Mouse (Mus musculus) limb, embryonic 13.5 days (tissue): ENCODE data around the gene Poc1b. TPM values are rescaled to one million over a fixed set of nuclear protein-coding genes. Genes with fewer than 3 reads are reported as not detected.

Source experiments
- ATAC-seq: fragments of 200-750 bp; cut with Nextera tagmentation; 2 replicates; pipeline ENCODE4 v1.8.0; 2017; ENCODE audit warnings: low read depth, moderate number of reproducible peaks, moderate TSS enrichment; ENCODE audit not compliant: low FRiP score
- H3K27ac ChIP-seq: fragments of 300-500 bp; sonication (generic); 2 replicates; pipeline ENCODE4 v1.5.1; 2015; ENCODE audit warnings: inconsistent platforms, mild to moderate bottlenecking, moderate library complexity
- H3K27me3 ChIP-seq: fragments of 300-500 bp; sonication (generic); 2 replicates; pipeline ENCODE4 v1.6.1; 2015; ENCODE audit warnings: mild to moderate bottlenecking, inconsistent platforms
- H3K36me3 ChIP-seq: fragments of 300-500 bp; sonication (generic); 2 replicates; pipeline ENCODE4 v1.6.1; 2015; ENCODE audit warnings: inconsistent platforms, mild to moderate bottlenecking, moderate library complexity
- H3K4me1 ChIP-seq: fragments of 300-500 bp; sonication (generic); 2 replicates; pipeline ENCODE4 v1.6.1; 2015; ENCODE audit warnings: inconsistent platforms
- H3K4me2 ChIP-seq: fragments of 300-500 bp; sonication (generic); replicated peaks from 2 replicates; pipeline ENCODE4 v1.6.1; 2015; ENCODE audit warnings: inconsistent platforms, mild to moderate bottlenecking, moderate library complexity
- H3K4me3 ChIP-seq: fragments of 300-500 bp; sonication (generic); 2 replicates; pipeline ENCODE4 v1.5.1; 2015; ENCODE audit warnings: moderate library complexity, mild to moderate bottlenecking, inconsistent platforms
- H3K9ac ChIP-seq: fragments of 300-500 bp; sonication (generic); 2 replicates; pipeline ENCODE4 v1.6.1; 2015; ENCODE audit warnings: mild to moderate bottlenecking, inconsistent platforms
- H3K9me3 ChIP-seq: fragments of 300-500 bp; sonication (generic); 2 replicates; pipeline ENCODE4 v1.6.1; 2016; ENCODE audit warnings: inconsistent platforms
- WGBS: fragments of 180-500 bp; shearing (Covaris S2); methylation state at CpG from one replicate; pipeline ENCODE4 v1.1.7; 2015; 5-methylcytosine and 5-hydroxymethylcytosine counted together
- polyA plus RNA-seq: library from polyadenylated mRNA; unstranded; fragments of >200 nt; fragmentation: Nextera tagmentation; extraction: Ambion mirVana; gene quantifications from 2 replicates; pipeline ENCODE4 v1.2.1, GENCODE M21; 2015

The Poc1b gene
- polyA plus RNA-seq, 1 experiment from 2014 or later, result 22.6 TPM

DNA sequence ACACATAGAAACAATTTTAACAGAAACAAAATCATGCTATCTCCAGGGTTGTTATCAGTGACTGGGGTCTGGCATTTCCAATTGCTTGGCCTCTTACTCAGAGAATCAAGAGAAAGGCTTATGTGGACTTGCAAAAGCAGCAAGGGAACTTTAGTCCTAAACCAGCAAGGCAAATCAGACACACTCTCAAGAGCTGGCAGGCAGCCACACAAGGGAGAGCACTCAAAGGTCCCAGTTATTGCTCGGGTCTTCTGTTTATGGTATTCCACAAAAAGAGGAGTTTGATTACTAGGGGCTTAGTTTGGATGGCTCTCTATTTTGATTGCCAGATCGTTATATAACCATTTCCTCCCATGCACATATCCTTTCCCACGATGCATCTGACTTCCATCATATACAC lies 117.4 kb downstream of the Poc1b start:
- no peak overlapping the region for H3K9ac ChIP-seq
- H3K27ac ChIP-seq, result no peak overlapping the region
- 67% methylated on average over 3 of the region's 3 CpGs for WGBS
- peaks cover 22% of the 10 kb centered on the region for H3K4me1 ChIP-seq
- H3K36me3 ChIP-seq, result no peaks in the 10 kb centered on the region
- no peak overlapping the region for H3K4me3 ChIP-seq
- H3K9me3 ChIP-seq, result no peaks in the 10 kb centered on the region
- no peak overlapping the region for H3K4me2 ChIP-seq
- ATAC-seq, result no peak
- no peaks in the 10 kb centered on the region for H3K27me3 ChIP-seq

DNA sequence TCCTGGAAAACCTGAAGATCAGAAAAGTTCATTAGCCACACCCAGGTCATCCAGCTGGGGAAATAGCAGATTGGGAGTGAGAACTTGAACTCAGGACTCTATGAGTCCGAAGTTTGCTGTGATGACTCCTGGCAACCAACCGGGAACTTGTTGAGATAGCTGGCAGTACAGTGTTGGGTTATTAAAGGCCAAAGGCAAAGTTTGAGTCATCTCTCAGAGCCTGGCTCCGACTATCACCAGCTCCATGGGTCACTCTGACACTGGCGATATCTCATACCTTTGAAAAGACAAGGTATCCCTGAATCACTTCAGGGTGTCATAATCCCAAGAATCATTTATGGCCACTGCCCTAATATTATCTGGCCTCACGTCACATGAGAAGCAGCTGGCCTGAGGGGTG lies 119.9 kb downstream of the Poc1b start:
- H3K9ac ChIP-seq, result no peak overlapping the region
- H3K4me1 ChIP-seq, result peaks cover 25% of the 10 kb centered on the region
- H3K4me3 ChIP-seq, result no peak overlapping the region
- H3K4me2 ChIP-seq, result no peak overlapping the region
- no peaks in the 10 kb centered on the region for H3K9me3 ChIP-seq
- H3K36me3 ChIP-seq, result no peaks in the 10 kb centered on the region
- ATAC-seq, result no peak
- 89% methylated on average over 5 of the region's 5 CpGs for WGBS
- H3K27me3 ChIP-seq, result no peaks in the 10 kb centered on the region
- H3K27ac ChIP-seq, result no peak overlapping the region

DNA sequence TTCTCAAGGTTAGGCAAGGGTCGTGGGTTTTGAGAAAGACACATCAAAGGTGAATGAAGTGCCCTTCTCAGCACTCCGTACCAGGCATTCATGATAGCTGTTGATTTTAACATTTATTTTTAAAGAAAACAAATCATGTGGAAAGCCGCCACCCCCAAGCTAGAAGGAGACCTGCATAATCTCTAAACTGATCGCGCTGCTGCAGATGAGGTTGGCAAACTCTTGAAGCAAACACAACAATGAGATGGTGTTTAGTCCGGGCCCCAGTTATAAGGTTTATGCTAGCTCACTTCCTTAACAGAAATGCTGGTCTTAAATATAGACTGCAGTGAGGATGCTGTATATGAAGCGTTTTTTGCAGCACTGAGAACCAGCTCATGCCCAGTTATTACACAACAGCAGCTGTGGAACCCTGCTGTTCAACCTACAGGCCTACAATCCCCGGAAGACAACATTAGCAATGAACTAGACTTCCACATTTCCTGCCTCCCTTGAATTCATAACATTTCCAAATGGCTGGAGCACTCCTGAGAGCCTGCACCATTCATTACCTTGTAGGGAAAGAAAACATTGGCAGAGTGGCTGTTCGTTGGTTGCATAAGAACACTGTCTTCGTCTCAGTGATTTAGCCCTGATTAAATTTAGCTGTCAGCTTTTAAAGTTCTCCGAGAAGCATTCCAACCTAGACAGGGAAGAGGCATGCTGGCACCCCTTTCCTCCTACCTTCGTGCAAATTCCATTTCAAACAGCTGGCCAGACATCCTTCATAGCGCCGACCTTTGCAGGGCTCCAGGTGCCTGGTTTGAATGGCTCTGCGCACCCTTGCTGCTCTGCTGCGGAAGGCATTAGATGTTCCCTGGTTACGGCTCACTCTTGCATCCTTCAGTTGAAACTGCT lies 121.4 kb downstream of the Poc1b start:
- Histone ChIP-seq H3K4me1 (peaks cover 25% of the 10 kb centered on the region), H3K4me3 (0 out of 2 replicates have a peak overlapping the region, but pooled peaks have one; percentile 8), H3K27me3 (no peaks in the 10 kb centered on the region), H3K9ac (no peak overlapping the region), H3K4me2 (peak overlapping the region; percentile 59), H3K9me3 (no peaks in the 10 kb centered on the region), H3K27ac (peak overlapping the region; percentile 12; the same call in 1 of the 2 replicates), H3K36me3 (no peaks in the 10 kb centered on the region)
- ATAC-seq, result peak; percentile 39; the same call in 1 of the 2 replicates
- WGBS, result 22% methylated on average over 17 of the region's 17 CpGs

DNA sequence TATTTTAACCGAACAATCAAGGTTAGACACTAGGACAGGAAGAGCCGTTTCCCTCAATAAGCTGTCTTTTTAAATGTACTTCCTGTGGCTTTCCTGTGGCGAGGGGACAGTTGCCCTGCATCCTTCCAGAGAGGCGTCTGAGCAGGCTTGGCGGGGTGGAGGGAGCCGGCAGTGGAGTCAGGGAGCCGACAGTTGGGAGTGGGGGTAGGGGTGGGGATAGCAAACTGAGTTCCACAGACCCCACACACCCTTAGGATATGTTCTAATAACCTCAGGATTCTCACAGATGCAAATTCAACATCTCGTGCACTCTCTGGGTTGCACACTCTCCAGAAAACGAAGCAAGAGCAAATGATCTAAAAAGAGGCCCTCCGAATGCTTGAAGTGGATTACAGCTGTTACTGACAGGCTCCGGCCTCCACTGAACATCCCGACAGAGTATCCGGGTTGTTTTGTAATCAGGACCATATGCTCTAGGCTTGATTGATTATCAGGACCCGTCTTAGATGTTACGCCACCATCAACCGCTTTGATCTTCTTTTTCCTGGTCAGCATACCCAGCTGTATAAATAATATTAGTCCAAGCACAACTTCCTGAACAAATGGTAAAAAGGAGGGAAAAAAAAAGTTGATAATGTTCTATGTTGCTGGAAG lies 122.3 kb downstream of the Poc1b start:
- Histone ChIP-seq H3K4me1 (peaks cover 25% of the 10 kb centered on the region), H3K9ac (no peak overlapping the region), H3K27me3 (no peaks in the 10 kb centered on the region), H3K4me3 (no peak overlapping the region), H3K4me2 (peak overlapping the region; percentile 59), H3K36me3 (no peaks in the 10 kb centered on the region), H3K27ac (peak overlapping the region; percentile 48; the same call in 1 of the 2 replicates), H3K9me3 (no peaks in the 10 kb centered on the region)
- peak; percentile 58 for ATAC-seq
- WGBS, result 7% methylated on average over 16 of the region's 16 CpGs

DNA sequence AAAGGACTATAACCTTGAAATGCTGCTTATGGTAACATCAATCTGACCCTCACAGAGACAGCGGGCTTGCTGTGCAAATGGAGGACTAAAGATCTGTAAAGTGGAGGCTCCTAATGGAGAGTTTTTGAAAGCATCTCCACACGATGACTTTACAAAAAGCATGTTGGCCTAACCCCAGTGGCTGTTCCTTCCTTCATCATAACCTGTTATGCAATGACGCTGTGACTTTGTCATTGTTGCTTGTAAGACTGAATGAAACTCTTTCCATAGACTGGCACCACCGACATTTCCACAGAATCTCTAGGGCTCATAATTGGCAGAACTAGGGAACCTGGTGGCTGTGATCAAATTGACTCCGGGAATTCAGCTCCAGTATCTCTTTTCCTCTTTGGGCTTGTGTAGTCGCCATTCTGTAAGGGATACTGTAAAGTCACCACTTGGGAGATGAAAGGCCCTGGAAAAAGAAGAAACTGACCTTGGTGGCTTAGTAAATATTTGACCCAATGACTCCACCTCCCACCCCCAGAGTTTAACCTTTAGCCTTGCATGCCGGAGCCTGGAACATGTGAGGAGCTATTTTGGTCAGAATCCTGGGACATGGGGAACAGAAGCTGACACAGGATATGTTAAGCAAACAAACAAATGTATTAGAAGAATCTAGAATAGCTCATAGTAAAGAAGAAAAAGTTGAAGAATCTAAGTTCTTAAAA lies 125.8 kb downstream of the Poc1b start:
- Histone ChIP-seq H3K4me3 (no peak overlapping the region), H3K9ac (no peak overlapping the region), H3K27ac (no peak overlapping the region), H3K9me3 (no peaks in the 10 kb centered on the region), H3K36me3 (no peaks in the 10 kb centered on the region), H3K4me2 (no peak overlapping the region), H3K27me3 (no peaks in the 10 kb centered on the region), H3K4me1 (peaks cover 25% of the 10 kb centered on the region)
- ATAC-seq, result no peak
- WGBS, result 74% methylated on average over 7 of the region's 7 CpGs

DNA sequence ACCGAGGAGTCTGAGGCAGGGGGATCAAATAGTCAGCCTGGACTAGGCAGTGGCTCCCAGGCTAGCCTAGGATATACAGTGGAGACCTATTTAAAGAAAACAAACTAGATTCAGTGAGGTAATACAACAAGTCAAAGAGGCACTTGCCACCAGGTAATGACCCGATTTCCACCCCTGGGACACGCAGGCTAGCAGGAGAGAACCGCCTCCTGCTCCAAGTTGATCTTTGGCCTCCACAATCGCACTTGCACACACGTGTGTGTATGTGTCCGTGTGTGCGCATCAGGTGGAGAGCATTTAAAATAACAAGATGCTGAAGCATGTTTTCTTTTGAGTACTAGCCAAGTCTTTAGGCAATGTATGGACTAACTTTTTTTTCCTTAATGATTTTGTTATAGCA lies 127.5 kb downstream of the Poc1b start:
- Histone ChIP-seq H3K4me3 (no peak overlapping the region), H3K4me2 (no peak overlapping the region), H3K27ac (no peak overlapping the region), H3K36me3 (no peaks in the 10 kb centered on the region), H3K9me3 (no peaks in the 10 kb centered on the region), H3K27me3 (no peaks in the 10 kb centered on the region), H3K9ac (no peak overlapping the region), H3K4me1 (peaks cover 19% of the 10 kb centered on the region)
- WGBS, result 87% methylated on average over 8 of the region's 8 CpGs
- no peak for ATAC-seq

DNA sequence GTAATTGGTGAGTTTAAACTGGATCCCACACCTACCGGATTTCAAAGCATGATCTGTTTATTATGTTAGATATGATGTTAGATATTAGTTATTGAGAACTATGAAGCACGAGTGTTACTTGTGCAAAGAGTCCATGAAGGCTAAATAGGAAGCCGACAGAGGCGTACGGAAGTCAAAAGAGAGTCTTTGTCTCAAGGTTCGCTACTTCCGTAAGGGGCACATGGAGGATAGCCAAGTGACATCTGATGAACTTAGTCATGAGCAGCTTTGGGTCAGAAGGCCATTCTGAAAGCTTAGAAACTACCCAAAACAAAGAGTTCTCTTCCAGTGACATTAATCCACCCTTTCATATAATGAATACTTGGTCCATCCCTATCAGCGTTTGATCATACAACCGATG lies 128.2 kb downstream of the Poc1b start:
- Histone ChIP-seq H3K9me3 (no peaks in the 10 kb centered on the region), H3K4me2 (no peak overlapping the region), H3K36me3 (no peaks in the 10 kb centered on the region), H3K9ac (no peak overlapping the region), H3K27me3 (no peaks in the 10 kb centered on the region), H3K27ac (no peak overlapping the region), H3K4me3 (no peak overlapping the region), H3K4me1 (peaks cover 23% of the 10 kb centered on the region)
- 92% methylated on average over 9 of the region's 9 CpGs for WGBS
- ATAC-seq, result no peak

DNA sequence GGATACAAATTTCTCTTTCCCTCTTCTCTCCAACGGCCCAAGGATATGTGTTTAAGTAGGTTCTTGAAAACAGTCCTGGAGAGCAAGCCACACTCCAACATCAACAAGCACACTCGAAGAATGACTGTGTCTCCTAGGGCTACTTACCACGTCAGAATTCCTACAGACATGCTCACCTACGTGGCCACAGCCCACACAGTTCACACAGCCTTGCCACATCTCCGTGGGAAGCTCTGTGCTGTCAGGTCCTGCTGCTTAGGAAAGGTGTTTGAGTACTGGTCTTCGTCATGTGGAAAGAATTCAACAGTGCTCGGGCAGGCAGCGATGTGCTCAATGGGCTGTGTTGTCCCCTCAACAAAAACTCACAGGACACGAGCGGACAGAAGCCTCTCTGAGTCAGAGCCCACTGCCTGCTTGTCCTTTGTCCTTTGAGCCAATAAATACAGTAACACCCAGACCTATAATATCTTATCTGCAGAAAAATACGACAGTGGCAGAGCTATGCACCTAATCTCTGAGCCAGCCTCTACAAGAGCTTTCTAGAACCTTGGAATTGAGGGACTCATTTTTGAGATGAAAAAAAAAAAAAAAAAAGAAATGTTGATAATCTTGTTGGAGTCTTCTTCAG lies 130.5 kb downstream of the Poc1b start:
- H3K4me2 ChIP-seq, result no peak overlapping the region
- H3K4me1 ChIP-seq, result peaks cover 35% of the 10 kb centered on the region
- 66% methylated on average over 11 of the region's 11 CpGs for WGBS
- no peaks in the 10 kb centered on the region for H3K9me3 ChIP-seq
- peak overlapping the region; percentile 65; the same call in 1 of the 2 replicates for H3K27ac ChIP-seq
- H3K4me3 ChIP-seq, result no peak overlapping the region
- no peaks in the 10 kb centered on the region for H3K27me3 ChIP-seq
- no peaks in the 10 kb centered on the region for H3K36me3 ChIP-seq
- no peak for ATAC-seq
- H3K9ac ChIP-seq, result no peak overlapping the region

DNA sequence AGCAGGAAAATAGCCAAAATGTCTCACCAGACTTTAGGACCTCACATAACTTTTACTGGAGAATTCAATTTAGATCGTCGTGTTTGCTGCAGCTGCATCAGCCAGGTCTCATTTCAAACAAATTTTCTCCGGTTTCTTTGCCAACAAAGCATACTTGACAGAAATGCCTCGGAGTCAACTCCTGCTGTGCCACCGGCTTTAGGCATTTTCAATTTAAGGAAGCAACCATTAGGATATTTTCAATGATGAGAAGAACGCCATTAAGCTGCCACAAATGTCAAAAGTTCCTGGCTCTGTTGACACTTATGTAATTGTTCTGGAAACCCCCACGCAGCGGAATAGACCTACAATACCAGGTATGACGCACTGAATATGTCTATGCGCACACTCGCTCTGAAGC lies 131.7 kb downstream of the Poc1b start:
- no peak overlapping the region for H3K9ac ChIP-seq
- no peak overlapping the region for H3K27ac ChIP-seq
- no peak for ATAC-seq
- no peaks in the 10 kb centered on the region for H3K27me3 ChIP-seq
- H3K9me3 ChIP-seq, result no peaks in the 10 kb centered on the region
- no peak overlapping the region for H3K4me3 ChIP-seq
- H3K36me3 ChIP-seq, result no peaks in the 10 kb centered on the region
- H3K4me2 ChIP-seq, result no peak overlapping the region
- WGBS, result 46% methylated on average over 11 of the region's 11 CpGs
- H3K4me1 ChIP-seq, result peaks cover 47% of the 10 kb centered on the region

DNA sequence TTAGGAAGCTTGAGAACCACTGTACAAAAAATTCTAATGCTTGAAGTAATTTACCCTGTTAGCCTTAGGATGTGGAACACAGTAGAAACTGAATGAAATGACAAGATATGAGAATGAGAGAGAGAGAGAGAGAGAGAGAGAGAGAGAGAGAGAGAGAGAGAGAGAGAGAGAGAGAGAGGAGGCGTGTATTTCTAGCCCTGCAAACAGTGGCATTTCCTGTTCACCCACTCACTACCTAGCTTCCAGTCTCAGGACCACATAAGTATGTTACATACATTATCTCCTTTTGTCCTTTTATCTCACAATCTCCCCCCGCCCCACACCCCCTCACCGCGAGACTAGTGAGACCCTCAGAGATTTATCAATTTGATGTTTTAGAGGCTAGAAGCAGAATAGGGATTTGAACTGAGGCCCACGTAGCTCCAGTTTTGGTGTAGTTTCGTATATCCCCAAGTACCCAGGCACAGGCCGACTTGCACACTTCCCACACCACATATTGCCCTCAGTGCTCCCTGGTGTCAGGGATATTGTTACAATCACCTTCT lies 134.5 kb downstream of the Poc1b start:
- Histone ChIP-seq H3K4me1 (peaks cover 56% of the 10 kb centered on the region), H3K27me3 (no peaks in the 10 kb centered on the region), H3K27ac (no peak overlapping the region), H3K9ac (no peak overlapping the region), H3K4me2 (0 out of 2 replicates have a peak overlapping the region, but pooled peaks have one; percentile 4), H3K4me3 (no peak overlapping the region), H3K9me3 (no peaks in the 10 kb centered on the region), H3K36me3 (no peaks in the 10 kb centered on the region)
- ATAC-seq, result no peak
- WGBS, result 58% methylated on average over 7 of the region's 7 CpGs

DNA sequence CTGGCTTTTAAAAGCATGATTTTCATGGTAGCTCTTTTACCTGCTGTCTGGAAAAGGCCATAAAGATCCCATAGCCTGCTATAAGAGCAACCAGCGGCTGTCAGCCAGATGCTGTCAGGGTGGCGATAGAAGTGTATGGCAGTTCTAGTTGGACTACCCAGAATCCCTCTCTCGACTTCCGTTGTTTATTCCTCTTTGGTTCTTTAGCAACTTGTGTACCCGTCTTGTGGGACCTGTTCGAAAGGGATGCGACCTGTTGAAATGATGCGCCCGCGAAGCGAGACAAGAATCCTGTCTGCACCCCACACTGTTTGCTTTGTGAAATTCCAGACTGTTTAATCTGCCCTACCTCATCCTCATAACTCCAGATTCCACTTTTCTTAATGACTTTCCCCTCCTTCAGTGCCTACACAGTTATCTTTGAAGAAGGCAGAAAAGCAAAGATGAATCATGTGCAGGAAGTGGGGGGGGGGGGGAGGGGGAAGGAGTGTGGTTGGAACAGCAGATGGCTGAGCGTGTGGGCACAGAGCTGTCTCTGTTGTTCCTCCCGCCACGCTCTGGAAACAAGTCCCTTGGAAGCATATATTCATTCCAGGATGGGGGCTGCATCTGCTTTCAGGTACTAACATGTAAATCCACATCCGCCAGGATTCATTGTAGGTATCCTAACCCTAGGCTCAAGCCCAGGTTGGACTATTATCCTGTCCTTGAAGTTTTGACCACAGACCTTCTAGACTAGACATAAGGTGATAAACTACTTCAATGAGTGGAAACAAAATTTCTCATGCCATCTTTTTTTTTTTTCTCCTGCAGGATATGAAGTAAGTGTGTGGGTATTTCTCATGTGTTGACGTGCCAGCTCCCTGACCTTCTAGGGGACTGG lies 135.2 kb downstream of the Poc1b start:
- Histone ChIP-seq H3K9ac (no peak overlapping the region), H3K4me3 (no peak overlapping the region), H3K4me2 (peak overlapping the region; percentile 4; the same call in 1 of the 2 replicates), H3K27me3 (no peaks in the 10 kb centered on the region), H3K9me3 (no peaks in the 10 kb centered on the region), H3K4me1 (peaks cover 53% of the 10 kb centered on the region), H3K36me3 (no peaks in the 10 kb centered on the region), H3K27ac (peak overlapping the region; percentile 44; the same call in 1 of the 2 replicates)
- 0 out of 2 replicates have a peak, but pooled peaks have one; percentile 14 for ATAC-seq
- 54% methylated on average over 16 of the region's 16 CpGs for WGBS
